Mouse (Mus musculus): Measurements from ENCODE around the gene Ccdc155. TPM values are rescaled to one million over a fixed set of nuclear protein-coding genes. Genes with fewer than 3 reads are reported as not detected.

The Ccdc155 gene
- polyA plus RNA-seq, 1 experiment = not detected

DNA sequence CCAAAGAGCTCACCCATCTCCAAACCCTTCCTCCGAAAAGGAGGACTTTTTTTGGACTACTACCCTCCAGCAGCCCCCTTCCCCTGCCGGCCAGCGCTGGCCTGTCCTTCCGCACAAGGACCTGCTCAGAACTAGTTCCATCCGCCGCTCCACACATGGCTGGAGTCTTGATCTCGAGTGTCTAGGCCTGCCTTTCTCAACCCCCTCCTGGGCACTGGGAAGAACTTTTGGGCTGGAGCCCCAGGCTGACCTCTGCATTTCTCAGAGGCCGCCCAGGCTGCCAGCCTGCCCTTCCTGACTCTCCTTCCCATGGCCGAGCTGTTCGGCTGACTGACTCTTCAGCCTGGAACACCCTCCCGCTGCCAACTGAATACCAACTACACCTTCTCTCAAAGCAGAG lies 22.1 kb downstream of the Ccdc155 start:
- TF ChIP-seq MAX (IDR thresholded peaks at IDR 0.05) (no peak), USF1 (IDR thresholded peaks at IDR 0.05; ENCODE audit: low read depth) (no peak), CTCF (IDR thresholded peaks at IDR 0.05; ENCODE audit: control insufficient read depth, insufficient read depth, insufficient read length) (no peak), CEBPB (IDR thresholded peaks at IDR 0.05; ENCODE audit: low read depth) (no peak), MYOD1 (IDR thresholded peaks at IDR 0.05; ENCODE audit: control insufficient read depth, insufficient read length, low read depth) (no peak)
- Histone ChIP-seq H3K79me2 (ENCODE audit: control insufficient read depth, insufficient read depth) (no peaks in the 10 kb centered on the region), H3K4me3 (ENCODE audit: insufficient read depth, poor library complexity, severe bottlenecking) (no peak overlapping the region), H3K79me3 (ENCODE audit: low read depth) (no peaks in the 10 kb centered on the region), H3K27me3 (ENCODE audit: control insufficient read depth, insufficient read depth, insufficient read length) (peaks cover 82% of the 10 kb centered on the region), H3K36me3 (ENCODE audit: control insufficient read depth, insufficient read depth) (no peaks in the 10 kb centered on the region), H3ac (ENCODE audit: control insufficient read depth, insufficient read length, low read depth) (no peak overlapping the region)

DNA sequence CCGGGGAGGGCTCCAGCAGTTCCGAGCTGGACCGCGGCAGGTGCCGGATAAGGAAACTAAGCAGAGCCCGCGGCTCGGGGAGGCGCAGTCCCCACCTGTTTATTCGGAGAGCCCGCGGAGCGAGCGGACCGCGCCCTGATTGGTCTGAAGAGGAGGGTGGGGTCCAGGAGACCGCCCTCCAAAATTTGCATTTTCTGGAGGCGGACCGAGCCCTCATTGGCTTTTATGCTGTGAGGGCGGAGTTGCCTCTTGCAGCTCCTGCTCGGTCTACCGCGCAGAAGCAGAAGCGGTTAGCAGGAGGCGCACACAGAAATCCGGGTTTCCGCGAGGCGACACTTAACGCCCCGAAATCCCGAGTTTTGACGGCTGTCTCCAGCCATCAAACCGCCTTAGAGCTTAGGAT lies 22.5 kb downstream of the Ccdc155 start:
- Histone ChIP-seq H3K27me3 (ENCODE audit: control insufficient read depth, insufficient read depth, insufficient read length) (peaks cover 84% of the 10 kb centered on the region), H3K79me3 (ENCODE audit: low read depth) (no peaks in the 10 kb centered on the region), H3K4me3 (ENCODE audit: insufficient read depth, poor library complexity, severe bottlenecking) (no peak overlapping the region), H3K79me2 (ENCODE audit: control insufficient read depth, insufficient read depth) (no peaks in the 10 kb centered on the region), H3K36me3 (ENCODE audit: control insufficient read depth, insufficient read depth) (no peaks in the 10 kb centered on the region), H3ac (ENCODE audit: control insufficient read depth, insufficient read length, low read depth) (no peak overlapping the region)
- TF ChIP-seq CTCF (IDR thresholded peaks at IDR 0.05; ENCODE audit: control insufficient read depth, insufficient read depth, insufficient read length) (no peak), MAX (IDR thresholded peaks at IDR 0.05) (no peak), MYOG (IDR thresholded peaks at IDR 0.05; ENCODE audit: control insufficient read depth, extremely low read depth, insufficient read length) (no peak), CEBPB (IDR thresholded peaks at IDR 0.05; ENCODE audit: low read depth) (no peak), USF1 (IDR thresholded peaks at IDR 0.05; ENCODE audit: low read depth) (no peak), MYOD1 (IDR thresholded peaks at IDR 0.05; ENCODE audit: control insufficient read depth, insufficient read length, low read depth) (no peak), FOSL1 (IDR thresholded peaks at IDR 0.05; ENCODE audit: insufficient read depth, low read length, poor library complexity, severe bottlenecking) (no peak)

GRCm38 (mm10) chr7:45181540-45181939 lies 23.2 kb downstream of the Ccdc155 start:
- no peak for TF ChIP-seq CTCF (IDR thresholded peaks at IDR 0.05; ENCODE audit: control insufficient read depth, insufficient read depth, insufficient read length)
- Histone ChIP-seq H3K79me3 (ENCODE audit: low read depth) (no peaks in the 10 kb centered on the region), H3K36me3 (ENCODE audit: control insufficient read depth, insufficient read depth) (no peaks in the 10 kb centered on the region), H3ac (ENCODE audit: control insufficient read depth, insufficient read length, low read depth) (no peak overlapping the region), H3K4me3 (ENCODE audit: insufficient read depth, poor library complexity, severe bottlenecking) (no peak overlapping the region), H3K27me3 (ENCODE audit: control insufficient read depth, insufficient read depth, insufficient read length) (peaks cover 86% of the 10 kb centered on the region), H3K79me2 (ENCODE audit: control insufficient read depth, insufficient read depth) (no peaks in the 10 kb centered on the region)

DNA sequence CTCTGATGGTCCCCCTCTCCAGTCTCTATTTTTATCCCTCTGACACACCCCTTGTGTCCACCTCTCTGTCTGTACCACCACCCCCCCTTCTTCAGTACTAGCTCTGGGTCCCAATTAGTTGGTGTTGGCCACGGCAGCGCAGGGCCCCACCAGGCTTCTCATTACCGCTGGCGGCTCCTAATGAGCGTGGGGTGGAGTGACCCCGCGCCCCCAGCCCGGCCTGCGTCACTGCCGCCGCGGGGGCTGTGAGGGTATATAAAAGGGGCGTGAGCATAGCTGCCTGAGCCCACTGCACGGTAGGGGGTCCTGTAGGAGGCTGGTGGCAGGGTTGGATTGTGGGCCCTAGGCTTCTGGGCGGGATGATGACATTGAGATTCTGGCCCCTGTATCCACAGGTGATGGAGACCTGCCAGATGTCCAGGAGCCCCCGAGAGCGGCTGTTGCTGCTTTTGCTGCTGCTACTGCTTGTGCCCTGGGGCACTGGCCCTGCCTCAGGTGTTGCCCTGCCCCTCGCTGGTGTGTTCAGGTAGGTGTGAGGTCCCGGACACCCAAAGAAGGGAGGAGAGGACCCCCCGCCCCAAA lies 23.7 kb downstream of the Ccdc155 start, which contains the start of gene Pth2:
Gene Pth2 (plus strand): TSS at position 100 of the 582 bp plus-strand sequence.
- Histone ChIP-seq H3K79me3 (ENCODE audit: low read depth) (no peaks in the 10 kb centered on the region), H3K4me3 (ENCODE audit: insufficient read depth, poor library complexity, severe bottlenecking) (no peak within 1 kb of the TSS), H3K79me2 (ENCODE audit: control insufficient read depth, insufficient read depth) (no peaks in the 10 kb centered on the region), H3K27me3 (ENCODE audit: control insufficient read depth, insufficient read depth, insufficient read length) (peaks cover 87% of the 10 kb centered on the region), H3K36me3 (ENCODE audit: control insufficient read depth, insufficient read depth) (no peaks in the 10 kb centered on the region), H3ac (ENCODE audit: control insufficient read depth, insufficient read length, low read depth) (no peak within 1 kb of the TSS)
- TF ChIP-seq FOSL1 (IDR thresholded peaks at IDR 0.05; ENCODE audit: insufficient read depth, low read length, poor library complexity, severe bottlenecking) (no peak), USF1 (IDR thresholded peaks at IDR 0.05; ENCODE audit: low read depth) (no peak), MAX (IDR thresholded peaks at IDR 0.05) (no peak), CTCF (IDR thresholded peaks at IDR 0.05; ENCODE audit: control insufficient read depth, insufficient read depth, insufficient read length) (no peak), MYOG (IDR thresholded peaks at IDR 0.05; ENCODE audit: control insufficient read depth, extremely low read depth, insufficient read length) (no peak), MYOD1 (IDR thresholded peaks at IDR 0.05; ENCODE audit: control insufficient read depth, insufficient read length, low read depth) (no peak), CEBPB (IDR thresholded peaks at IDR 0.05; ENCODE audit: low read depth) (no peak)

GRCm38 (mm10) chr7:45179469-45179868 lies 25.2 kb downstream of the Ccdc155 start, which contains the start of gene Gfy:
Gfy (minus strand) TSS chr7:45179569.
- H3K79me3 ChIP-seq (ENCODE audit: low read depth) = no peaks in the 10 kb centered on the region
- H3K79me2 ChIP-seq (ENCODE audit: control insufficient read depth, insufficient read depth) = no peaks in the 10 kb centered on the region
- peaks cover 89% of the 10 kb centered on the region for H3K27me3 ChIP-seq (ENCODE audit: control insufficient read depth, insufficient read depth, insufficient read length)
- no peak within 1 kb of the TSS for H3ac ChIP-seq (ENCODE audit: control insufficient read depth, insufficient read length, low read depth)
- TF ChIP-seq FOSL1 (IDR thresholded peaks at IDR 0.05; ENCODE audit: insufficient read depth, low read length, poor library complexity, severe bottlenecking) (no peak), USF1 (IDR thresholded peaks at IDR 0.05; ENCODE audit: low read depth) (no peak), MAX (IDR thresholded peaks at IDR 0.05) (no peak), CTCF (IDR thresholded peaks at IDR 0.05; ENCODE audit: control insufficient read depth, insufficient read depth, insufficient read length) (no peak), CEBPB (IDR thresholded peaks at IDR 0.05; ENCODE audit: low read depth) (no peak), MYOG (IDR thresholded peaks at IDR 0.05; ENCODE audit: control insufficient read depth, extremely low read depth, insufficient read length) (no peak), MYOD1 (IDR thresholded peaks at IDR 0.05; ENCODE audit: control insufficient read depth, insufficient read length, low read depth) (no peak)
- no peaks in the 10 kb centered on the region for H3K36me3 ChIP-seq (ENCODE audit: control insufficient read depth, insufficient read depth)
- no peak within 1 kb of the TSS for H3K4me3 ChIP-seq (ENCODE audit: insufficient read depth, poor library complexity, severe bottlenecking)

DNA sequence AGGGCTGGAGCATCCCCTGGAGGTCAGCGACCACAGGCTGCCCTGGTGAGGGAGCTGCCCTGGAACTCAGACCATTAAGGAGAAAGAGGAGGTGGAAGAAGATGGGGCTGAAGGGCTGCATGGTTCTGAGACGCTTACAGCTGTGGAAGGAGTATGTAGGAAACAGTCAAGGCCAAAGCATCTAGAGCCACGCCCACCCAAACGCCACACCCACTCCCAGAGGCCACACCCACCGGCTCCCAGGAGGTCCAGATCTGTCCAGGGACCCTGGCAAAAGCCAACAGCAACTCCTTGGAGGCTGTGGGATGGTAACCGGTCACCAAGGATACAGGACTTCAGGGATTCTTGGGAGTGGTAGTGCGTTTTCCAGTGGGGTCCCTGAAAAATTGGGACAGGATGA lies 26.1 kb downstream of the Ccdc155 start:
- no peaks in the 10 kb centered on the region for H3K79me2 ChIP-seq (ENCODE audit: control insufficient read depth, insufficient read depth)
- H3ac ChIP-seq (ENCODE audit: control insufficient read depth, insufficient read length, low read depth) = no peak overlapping the region
- no peaks in the 10 kb centered on the region for H3K36me3 ChIP-seq (ENCODE audit: control insufficient read depth, insufficient read depth)
- TF ChIP-seq CTCF (IDR thresholded peaks at IDR 0.05; ENCODE audit: control insufficient read depth, insufficient read depth, insufficient read length) (no peak), FOSL1 (IDR thresholded peaks at IDR 0.05; ENCODE audit: insufficient read depth, low read length, poor library complexity, severe bottlenecking) (no peak), USF1 (IDR thresholded peaks at IDR 0.05; ENCODE audit: low read depth) (no peak), MYOG (IDR thresholded peaks at IDR 0.05; ENCODE audit: control insufficient read depth, extremely low read depth, insufficient read length) (no peak), CEBPB (IDR thresholded peaks at IDR 0.05; ENCODE audit: low read depth) (no peak), MYOD1 (IDR thresholded peaks at IDR 0.05; ENCODE audit: control insufficient read depth, insufficient read length, low read depth) (no peak), MAX (IDR thresholded peaks at IDR 0.05) (no peak)
- no peak overlapping the region for H3K4me3 ChIP-seq (ENCODE audit: insufficient read depth, poor library complexity, severe bottlenecking)
- peaks cover 80% of the 10 kb centered on the region for H3K27me3 ChIP-seq (ENCODE audit: control insufficient read depth, insufficient read depth, insufficient read length)
- H3K79me3 ChIP-seq (ENCODE audit: low read depth) = no peaks in the 10 kb centered on the region

Measured in C2C12 (cell line).